Mouse (Mus musculus) hindbrain, embryonic 15.5 days (tissue): ENCODE results near the gene Zc3h12d. TPM values are rescaled to one million over a fixed set of nuclear protein-coding genes. Genes with fewer than 3 reads are reported as not detected.
"Not testable (repeated sequence)": the region's sequence is repeated elsewhere in the genome, so short reads cannot be mapped to it uniquely, and the experiment has no call there.

Experiments used
- ATAC-seq: fragments of 200-750 bp; cut with Nextera tagmentation; 2 replicates; pipeline ENCODE4 v1.8.0; 2017; ENCODE audit warnings: low read depth, moderate number of reproducible peaks, moderate TSS enrichment; ENCODE audit not compliant: low FRiP score
- H3K27ac ChIP-seq: fragments of 300-500 bp; sonication (generic); replicated peaks from 2 replicates; pipeline ENCODE4 v1.5.1; 2015; ENCODE audit warnings: mild to moderate bottlenecking, inconsistent platforms
- H3K27me3 ChIP-seq: fragments of 300-500 bp; sonication (generic); 2 replicates; pipeline ENCODE4 v1.6.1; 2015; ENCODE audit warnings: control low read depth, inconsistent platforms
- H3K36me3 ChIP-seq: fragments of 300-500 bp; sonication (generic); 2 replicates; pipeline ENCODE4 v1.6.1; 2015; ENCODE audit warnings: control low read depth, inconsistent platforms
- H3K4me1 ChIP-seq: fragments of 300-500 bp; sonication (generic); replicated peaks from 2 replicates; pipeline ENCODE4 v1.6.1; 2015; ENCODE audit warnings: control low read depth, inconsistent platforms
- H3K4me2 ChIP-seq: fragments of 300-500 bp; sonication (generic); 2 replicates; pipeline ENCODE4 v1.6.1; 2015; ENCODE audit warnings: moderate library complexity, mild to moderate bottlenecking, inconsistent platforms
- H3K4me3 ChIP-seq: fragments of 300-500 bp; sonication (generic); 2 replicates; pipeline ENCODE4 v1.5.1; 2015; ENCODE audit warnings: mild to moderate bottlenecking, inconsistent platforms
- H3K9ac ChIP-seq: fragments of 300-500 bp; sonication (generic); 2 replicates; pipeline ENCODE4 v1.6.1; 2015; ENCODE audit warnings: inconsistent platforms
- H3K9me3 ChIP-seq: fragments of 300-500 bp; sonication (generic); 2 replicates; pipeline ENCODE4 v1.6.1; 2016; ENCODE audit warnings: control low read depth, inconsistent platforms
- WGBS: fragments of 180-500 bp; shearing (Covaris S2); methylation state at CpG from one replicate; pipeline ENCODE4 v1.1.7; 2015; 5-methylcytosine and 5-hydroxymethylcytosine counted together
- polyA plus RNA-seq: library from polyadenylated mRNA; unstranded; fragments of >200 nt; fragmentation: Nextera tagmentation; extraction: Ambion mirVana; gene quantifications from 2 replicates; pipeline ENCODE4 v1.2.1, GENCODE M21; 2015

The Zc3h12d gene
- polyA plus RNA-seq, 1 experiment from 2014 or later: 0.22 TPM

GRCm38 (mm10) chr10:7863411-7863810, 31.1 kb downstream of the Zc3h12d start:
- Histone ChIP-seq H3K4me3 (no peak overlapping the region), H3K4me2 (no peak overlapping the region), H3K27me3 (peaks cover 7% of the 10 kb centered on the region), H3K9me3 (no peaks in the 10 kb centered on the region), H3K4me1 (peaks cover 7% of the 10 kb centered on the region), H3K36me3 (no peaks in the 10 kb centered on the region), H3K9ac (no peak overlapping the region), H3K27ac (no peak overlapping the region)
- 95% methylated on average over 6 of the region's 6 CpGs for WGBS
- no peak for ATAC-seq

- Histone ChIP-seq H3K4me3 (no peak overlapping the region), H3K27ac (no peak overlapping the region), H3K4me2 (no peak overlapping the region), H3K36me3 (no peaks in the 10 kb centered on the region), H3K4me1 (peaks cover 7% of the 10 kb centered on the region), H3K9me3 (no peaks in the 10 kb centered on the region), H3K27me3 (peaks cover 7% of the 10 kb centered on the region), H3K9ac (no peak overlapping the region)
- WGBS: 75% methylated on average over 6 of the region's 6 CpGs
- ATAC-seq: no peak
These were observed 31.9 kb downstream of the Zc3h12d start for GRCm38 (mm10) chr10:7864184-7864583.

GRCm38 (mm10) chr10:7864806-7865205, 32.5 kb downstream of the Zc3h12d start:
- no peaks in the 10 kb centered on the region for H3K9me3 ChIP-seq
- no peaks in the 10 kb centered on the region for H3K36me3 ChIP-seq
- no peak overlapping the region for H3K9ac ChIP-seq
- WGBS: 78% methylated on average over 3 of the region's 3 CpGs
- no peak overlapping the region for H3K4me2 ChIP-seq
- H3K27ac ChIP-seq: no peak overlapping the region
- no peak overlapping the region for H3K4me3 ChIP-seq
- peaks cover 7% of the 10 kb centered on the region for H3K4me1 ChIP-seq
- peaks cover 7% of the 10 kb centered on the region for H3K27me3 ChIP-seq
- no peak for ATAC-seq

- Histone ChIP-seq H3K9ac (peak overlapping the region; percentile 34; the same call in 1 of the 2 replicates), H3K4me3 (peak overlapping the region; percentile 33), H3K4me2 (peak overlapping the region; percentile 64), H3K4me1 (peaks cover 7% of the 10 kb centered on the region), H3K9me3 (no peaks in the 10 kb centered on the region), H3K36me3 (no peaks in the 10 kb centered on the region), H3K27ac (no peak overlapping the region), H3K27me3 (peaks cover 7% of the 10 kb centered on the region)
- WGBS: 16% methylated on average over 50 of the region's 50 CpGs
- ATAC-seq: peak; percentile 23; the same call in 1 of the 2 replicates
These were observed 34.7 kb downstream of the Zc3h12d start for GRCm38 (mm10) chr10:7866762-7867665.

- Histone ChIP-seq H3K9ac (peak overlapping the region; percentile 34; the same call in 1 of the 2 replicates), H3K4me1 (peaks cover 7% of the 10 kb centered on the region), H3K27me3 (peaks cover 7% of the 10 kb centered on the region), H3K36me3 (no peaks in the 10 kb centered on the region), H3K4me2 (peak overlapping the region; percentile 64), H3K4me3 (peak overlapping the region; percentile 33), H3K27ac (no peak overlapping the region), H3K9me3 (no peaks in the 10 kb centered on the region)
- ATAC-seq: no peak
- WGBS: 25% methylated on average over 21 of the region's 21 CpGs
These were observed 35.4 kb downstream of the Zc3h12d start for GRCm38 (mm10) chr10:7867666-7868030.

- Histone ChIP-seq H3K4me2 (no peak overlapping the region), H3K4me1 (peaks cover 7% of the 10 kb centered on the region), H3K9ac (no peak overlapping the region), H3K9me3 (no peaks in the 10 kb centered on the region), H3K4me3 (no peak overlapping the region), H3K36me3 (no peaks in the 10 kb centered on the region), H3K27ac (no peak overlapping the region), H3K27me3 (peaks cover 7% of the 10 kb centered on the region)
- ATAC-seq: no peak
- 57% methylated on average over 8 of the region's 8 CpGs for WGBS
These were observed 37.5 kb downstream of the Zc3h12d start for GRCm38 (mm10) chr10:7869746-7870145.

- Histone ChIP-seq H3K9ac (no peak overlapping the region), H3K9me3 (no peaks in the 10 kb centered on the region), H3K4me1 (peaks cover 7% of the 10 kb centered on the region), H3K4me3 (no peak overlapping the region), H3K4me2 (no peak overlapping the region), H3K27ac (no peak overlapping the region), H3K27me3 (peaks cover 7% of the 10 kb centered on the region), H3K36me3 (no peaks in the 10 kb centered on the region)
- no peak for ATAC-seq
- WGBS: 68% methylated on average over 11 of the region's 11 CpGs
These were observed 38.5 kb downstream of the Zc3h12d start for GRCm38 (mm10) chr10:7870571-7871315.

- 87% methylated on average over 5 of the region's 5 CpGs for WGBS
- Histone ChIP-seq H3K36me3 (no peaks in the 10 kb centered on the region), H3K4me3 (no peak overlapping the region), H3K4me2 (no peak overlapping the region), H3K9ac (no peak overlapping the region), H3K4me1 (peaks cover 7% of the 10 kb centered on the region), H3K27me3 (peaks cover 6% of the 10 kb centered on the region), H3K9me3 (no peaks in the 10 kb centered on the region), H3K27ac (no peak overlapping the region)
- ATAC-seq: no peak
These were observed 39.2 kb downstream of the Zc3h12d start for GRCm38 (mm10) chr10:7871381-7872020.

- Histone ChIP-seq H3K27me3 (no peaks in the 10 kb centered on the region), H3K27ac (no peak overlapping the region), H3K4me1 (no peaks in the 10 kb centered on the region), H3K36me3 (no peaks in the 10 kb centered on the region), H3K9me3 (no peaks in the 10 kb centered on the region; the same call in 1 of the 2 replicates), H3K9ac (no peak overlapping the region), H3K4me2 (no peak overlapping the region), H3K4me3 (no peak overlapping the region)
- 80% methylated on average over 7 of the region's 7 CpGs for WGBS
- ATAC-seq: no peak
These were observed 41.9 kb downstream of the Zc3h12d start for GRCm38 (mm10) chr10:7874194-7874593.

GRCm38 (mm10) chr10:7880283-7880682, 48.0 kb downstream of the Zc3h12d start:
- not testable (repeated sequence) for H3K27me3 ChIP-seq, H3K4me2 ChIP-seq, H3K27ac ChIP-seq, H3K4me3 ChIP-seq, H3K9ac ChIP-seq, ATAC-seq, H3K9me3 ChIP-seq, H3K4me1 ChIP-seq, H3K36me3 ChIP-seq
- WGBS: 96% methylated on average over 3 of the region's 3 CpGs

GRCm38 (mm10) chr10:7881971-7882370, 49.7 kb downstream of the Zc3h12d start:
- ATAC-seq: no peak
- no peak overlapping the region for H3K27ac ChIP-seq
- no peak overlapping the region for H3K4me3 ChIP-seq
- WGBS: 89% methylated on average over 3 of the region's 3 CpGs
- H3K4me2 ChIP-seq: no peak overlapping the region
- no peaks in the 10 kb centered on the region for H3K27me3 ChIP-seq
- no peaks in the 10 kb centered on the region for H3K36me3 ChIP-seq
- no peak overlapping the region for H3K9ac ChIP-seq
- no peaks in the 10 kb centered on the region for H3K4me1 ChIP-seq
- H3K9me3 ChIP-seq: no peaks in the 10 kb centered on the region; the same call in 1 of the 2 replicates

- H3K4me2 ChIP-seq: no peak overlapping the region
- peak; percentile 89 for ATAC-seq
- no peak overlapping the region for H3K4me3 ChIP-seq
These were observed 51.3 kb downstream of the Zc3h12d start for GRCm38 (mm10) chr10:7883524-7883923.

More at GRCm38 (mm10) chr10:7883524-7883923, 51.3 kb downstream of the Zc3h12d start:
- H3K4me1 ChIP-seq: no peaks in the 10 kb centered on the region
- H3K36me3 ChIP-seq: no peaks in the 10 kb centered on the region
- H3K9ac ChIP-seq: no peak overlapping the region
- H3K27ac ChIP-seq: no peak overlapping the region
- no peaks in the 10 kb centered on the region for H3K27me3 ChIP-seq
- no peaks in the 10 kb centered on the region for H3K9me3 ChIP-seq
- 5% methylated on average over 5 of the region's 5 CpGs for WGBS
